Mouse (Mus musculus) cerebellum, postnatal 10 days (tissue): ENCODE results near the gene Amy2a3.
"Not testable (repeated sequence)": the region's sequence is repeated elsewhere in the genome, so short reads cannot be mapped to it uniquely, and the experiment has no call there.

Experiments
- DNase-seq, 2 experiments: peaks; one replicate each; pipeline ENCODE4 v3.0.0; 2021; ENCODE audit warnings: mixed read lengths in 2 of 2

The Amy2a3 gene

GRCm38 (mm10) chr3:113323952-113324351 lies at the start of gene Amy2a3:
TSS of gene Amy2a3 (minus strand) at chr3:113324052.
- DNase-seq = not testable (repeated sequence)

DNA sequence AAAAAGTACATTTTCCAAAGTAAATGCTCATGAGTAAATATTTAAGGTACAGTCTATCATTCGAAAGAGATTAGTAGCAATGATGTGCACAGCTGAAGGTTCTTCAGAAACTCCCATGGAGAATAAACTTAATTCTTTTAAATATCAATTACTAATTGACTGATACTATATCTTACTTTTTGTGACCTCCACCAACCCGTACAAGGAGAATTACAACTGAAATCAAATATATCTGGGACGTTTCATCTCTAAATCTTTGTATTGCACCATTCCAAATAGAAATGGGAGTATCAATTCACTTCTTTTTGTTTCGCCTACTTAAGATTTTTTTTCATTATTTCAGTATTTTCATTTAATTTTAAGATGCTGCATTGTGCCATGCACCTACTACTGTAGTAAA lies 32.7 kb upstream of the Amy2a3 start, which contains the start of gene Amy2a2:
Gene Amy2a2 (minus strand): TSS at position 101 of the 400 bp plus-strand sequence.
- not testable (repeated sequence) for DNase-seq

DNA sequence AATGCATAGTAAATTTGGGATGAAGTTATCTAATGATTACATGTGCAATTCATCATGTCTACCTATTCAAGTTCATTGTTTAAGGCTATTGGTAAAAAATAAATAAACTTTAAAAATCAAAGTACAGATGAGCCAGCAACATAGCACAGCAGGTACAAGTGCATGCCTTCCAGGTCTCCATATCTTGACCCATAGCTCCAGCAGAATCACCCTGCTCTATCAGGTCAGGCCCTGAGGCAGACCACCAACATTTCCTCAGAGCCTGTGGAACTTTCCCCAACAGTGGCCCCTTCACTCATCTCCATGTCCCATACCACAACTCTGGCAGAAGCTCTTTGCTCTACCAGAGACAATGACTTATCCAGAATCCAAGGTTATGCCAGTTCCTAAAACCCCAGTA lies 21.6 kb upstream of the Amy2a3 start:
- DNase-seq = not testable (repeated sequence)

GRCm38 (mm10) chr3:113312937-113313336 lies 10.9 kb downstream of the Amy2a3 start:
- not testable (repeated sequence) for DNase-seq

DNA sequence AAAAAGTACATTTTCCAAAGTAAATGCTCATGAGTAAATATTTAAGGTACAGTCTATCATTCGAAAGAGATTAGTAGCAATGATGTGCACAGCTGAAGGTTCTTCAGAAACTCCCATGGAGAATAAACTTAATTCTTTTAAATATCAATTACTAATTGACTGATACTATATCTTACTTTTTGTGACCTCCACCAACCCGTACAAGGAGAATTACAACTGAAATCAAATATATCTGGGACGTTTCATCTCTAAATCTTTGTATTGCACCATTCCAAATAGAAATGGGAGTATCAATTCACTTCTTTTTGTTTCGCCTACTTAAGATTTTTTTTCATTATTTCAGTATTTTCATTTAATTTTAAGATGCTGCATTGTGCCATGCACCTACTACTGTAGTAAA lies 32.5 kb downstream of the Amy2a3 start, which contains the start of gene Amy2a4:
Gene Amy2a4 (minus strand): TSS at position 101 of the 400 bp plus-strand sequence.
- not testable (repeated sequence) for DNase-seq

- DNase-seq = not testable (repeated sequence)
Observed at GRCm38 (mm10) chr3:113280285-113280684, 43.6 kb downstream of the Amy2a3 start.

DNA sequence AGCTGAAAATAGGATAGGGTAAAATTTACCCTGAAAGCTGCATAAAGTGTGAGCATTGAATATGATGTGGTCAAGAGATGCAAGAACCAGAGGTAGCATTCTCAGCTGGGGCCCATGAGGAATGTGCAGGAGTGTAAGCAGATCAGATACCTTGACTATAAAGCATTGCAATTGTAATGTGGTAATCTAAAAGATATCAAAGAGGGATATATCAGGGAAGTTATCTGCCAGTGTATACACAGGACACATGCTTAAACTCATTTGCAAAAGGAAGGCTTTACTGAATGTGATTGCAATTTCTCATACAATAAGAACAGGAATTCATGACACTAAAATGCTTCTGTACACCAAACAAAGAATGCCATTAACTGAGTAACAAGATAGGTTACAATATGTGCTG lies 44.3 kb downstream of the Amy2a3 start:
- DNase-seq = not testable (repeated sequence)
